Mouse (Mus musculus) monocyte, adult 2 months (primary cell): ENCODE results near the gene Cemip.

ENCODE experiments used
- DNase-seq, 2 experiments: peaks; one replicate each; pipeline ENCODE4 v3.0.0; 2022; ENCODE audit warnings: low spot score in 2 of 2, low read depth in 1 of 2

The Cemip gene

DNA sequence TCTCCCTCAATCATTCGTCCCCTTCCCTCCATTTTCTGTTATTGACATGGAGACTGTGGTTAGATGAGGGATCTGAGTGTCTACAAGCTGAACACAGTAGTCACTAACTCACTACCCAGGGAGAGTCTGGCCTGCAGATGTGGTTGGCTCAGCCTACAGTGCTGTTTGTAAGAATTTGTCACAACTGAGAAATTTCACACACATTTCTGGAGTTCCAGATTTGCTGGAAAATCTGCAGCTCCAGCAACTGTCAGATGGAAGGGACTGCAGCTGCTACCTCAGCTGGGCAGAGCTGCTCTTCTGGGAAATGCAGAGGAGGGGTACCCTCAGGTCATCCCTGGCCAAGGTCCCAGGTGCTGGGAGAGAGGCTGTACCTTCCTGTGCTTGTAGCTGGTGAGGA, 53.5 kb downstream of the Cemip start:
- no peak for DNase-seq

DNA sequence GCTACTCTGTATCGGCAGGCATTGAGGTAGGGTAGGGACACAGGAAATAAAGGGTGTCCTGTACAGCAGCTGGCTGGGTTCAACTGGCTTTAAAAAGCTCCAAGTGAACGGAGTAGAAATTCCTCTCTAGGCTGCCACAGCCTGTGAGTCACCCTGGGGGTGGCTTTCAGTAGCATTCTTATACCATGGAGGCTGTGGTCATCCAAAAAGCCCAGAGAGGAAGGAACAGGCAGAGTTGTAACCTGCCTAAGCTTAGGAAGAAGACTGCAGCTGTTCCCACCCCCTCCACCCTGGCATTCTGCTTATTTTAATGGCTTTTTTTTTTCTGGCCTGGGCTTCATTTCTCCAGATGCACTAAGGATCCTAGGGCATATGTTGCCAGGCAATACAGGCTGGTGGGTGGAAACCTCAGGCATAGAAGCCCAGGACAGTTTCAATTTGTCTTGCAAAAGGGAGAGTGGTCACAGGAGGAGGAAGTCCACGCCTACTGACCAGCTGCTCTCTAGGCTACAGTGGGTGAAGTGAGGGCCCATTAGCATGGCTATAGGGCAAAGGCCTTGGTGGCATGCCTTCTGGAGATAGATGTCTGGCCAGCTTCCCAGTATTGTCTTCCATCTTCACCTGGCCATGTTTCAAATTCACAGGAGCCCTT, 57.1 kb downstream of the Cemip start:
- DNase-seq: no peak

DNA sequence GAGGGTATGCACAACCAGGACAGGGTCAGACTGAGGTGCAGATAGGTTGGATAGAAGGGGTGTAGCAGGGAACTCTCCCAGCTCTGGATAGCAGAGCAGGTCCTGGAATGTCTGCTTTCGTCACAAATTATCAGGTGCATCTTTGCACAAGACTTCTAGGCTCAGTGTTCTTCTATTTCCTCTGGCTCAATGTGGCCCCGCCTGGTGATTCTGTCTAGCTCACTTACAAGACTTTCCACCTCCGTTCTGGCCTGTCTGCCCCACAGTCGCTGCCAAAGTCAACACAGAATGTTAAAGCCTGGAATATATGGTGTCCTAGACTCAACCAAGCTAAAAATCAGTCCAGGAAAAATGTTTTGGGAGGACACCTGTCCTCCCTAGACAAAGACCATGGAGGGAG, 57.9 kb downstream of the Cemip start:
- no peak for DNase-seq

DNA sequence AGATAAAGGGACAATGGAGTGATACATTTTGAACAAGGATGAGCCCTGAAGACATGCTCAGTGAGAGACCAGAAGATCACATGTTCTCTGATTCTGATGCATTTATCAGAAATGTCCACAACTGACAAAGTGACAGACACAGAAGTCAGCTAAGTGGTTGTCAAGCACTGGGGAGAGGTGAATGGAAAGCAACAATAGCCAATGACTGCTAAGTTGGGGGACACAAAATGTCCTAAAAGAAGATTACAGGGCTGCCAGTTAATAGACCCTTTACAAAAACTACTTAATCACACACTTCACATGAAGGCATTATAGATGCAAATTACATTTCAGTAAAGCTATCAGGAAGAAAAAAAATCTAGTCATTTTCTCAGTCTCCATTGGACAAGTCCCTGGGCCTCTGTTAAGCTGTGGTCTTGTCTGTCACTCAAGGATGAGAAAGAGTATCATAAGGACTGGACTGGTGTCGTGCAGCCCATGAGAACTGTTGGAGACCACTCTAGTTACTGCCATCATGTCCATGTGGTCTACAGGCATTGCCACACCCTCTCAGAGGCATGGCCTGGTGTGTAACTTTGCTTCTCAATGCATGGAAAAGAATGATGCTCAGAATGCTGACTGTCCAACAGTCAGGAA, 59.2 kb downstream of the Cemip start:
- DNase-seq: no peak

DNA sequence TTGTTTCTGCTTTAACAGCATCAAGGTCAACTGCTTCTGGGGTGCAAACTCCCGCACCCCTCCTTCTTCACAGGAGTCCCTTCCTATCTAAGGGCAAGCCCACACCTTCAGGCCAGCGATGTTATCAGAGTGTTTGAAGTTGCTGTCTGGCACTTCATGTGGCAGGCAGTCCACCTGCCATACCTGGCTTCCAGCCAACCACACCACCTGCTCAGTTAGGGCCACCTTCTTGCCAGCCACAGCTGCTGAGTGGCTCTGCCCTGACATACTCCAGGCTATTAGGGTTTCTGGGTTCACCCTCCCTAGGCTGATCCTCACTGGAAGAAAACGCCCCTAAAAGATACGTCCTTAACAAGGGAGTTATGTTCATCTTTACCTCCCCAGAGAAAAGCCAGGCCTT, 60.2 kb downstream of the Cemip start:
- DNase-seq: no peak

DNA sequence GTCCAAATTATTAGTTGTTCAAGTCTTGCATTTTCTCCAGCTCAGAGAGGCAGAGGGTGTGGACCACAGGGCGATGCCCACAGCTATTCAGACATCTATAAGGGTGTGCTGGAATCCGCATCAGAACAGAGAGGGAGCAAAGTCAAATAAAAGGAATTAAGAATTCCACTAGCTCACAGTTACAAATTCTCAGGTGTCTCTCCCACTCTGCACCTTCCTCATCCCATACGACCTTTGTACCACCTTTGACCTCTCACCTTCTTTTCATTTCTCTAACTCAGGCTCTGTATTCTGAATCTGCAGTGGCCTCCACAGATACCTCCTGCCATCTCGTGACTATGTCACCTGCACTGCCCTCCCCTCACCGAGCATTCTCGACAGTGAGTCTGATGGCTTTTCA, 62.8 kb downstream of the Cemip start:
- no peak for DNase-seq

GRCm38 (mm10) chr7:84022462-84022861, 63.8 kb downstream of the Cemip start:
- DNase-seq: no peak

DNA sequence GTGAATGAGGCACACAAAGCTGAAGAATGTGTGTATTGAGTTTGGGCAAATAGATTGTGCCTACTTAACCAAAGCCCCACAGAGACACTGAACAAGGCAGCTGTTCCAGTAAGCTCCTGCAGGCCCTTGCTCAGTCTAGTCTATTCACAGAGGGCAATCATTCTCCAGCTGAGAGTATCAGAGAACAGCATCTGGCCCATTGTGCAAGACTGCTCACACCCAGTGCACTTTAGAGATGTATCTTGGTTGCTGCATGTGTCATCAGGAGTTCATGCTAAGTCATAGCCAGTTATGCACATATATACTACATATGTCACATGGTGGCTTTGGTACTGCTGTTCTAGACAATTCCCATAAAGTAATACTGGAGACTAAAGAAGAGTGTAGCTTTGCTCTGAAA, 66.9 kb downstream of the Cemip start:
- no peak for DNase-seq

- DNase-seq: no peak
These were observed 67.7 kb downstream of the Cemip start for GRCm38 (mm10) chr7:84018291-84019266.

DNA sequence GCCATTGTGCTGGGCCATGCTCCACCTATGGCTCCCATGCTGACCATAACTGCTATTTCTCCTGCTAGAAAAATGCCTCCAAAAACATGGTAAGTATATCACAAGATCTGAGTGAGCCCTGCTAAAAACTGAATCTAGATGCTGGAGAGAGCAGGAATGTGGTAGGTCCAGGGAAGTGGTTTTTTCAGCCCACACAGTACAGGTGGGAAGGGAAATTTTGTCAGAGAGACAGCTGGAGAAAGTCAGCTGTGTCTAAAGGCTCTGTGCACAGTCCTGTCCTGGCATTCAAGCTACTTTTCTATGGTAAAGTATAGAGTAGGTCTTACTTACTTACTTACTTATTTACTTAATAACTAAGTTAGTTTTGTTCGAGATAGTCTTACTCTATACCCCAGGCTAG, 71.3 kb downstream of the Cemip start:
- DNase-seq: no peak

DNA sequence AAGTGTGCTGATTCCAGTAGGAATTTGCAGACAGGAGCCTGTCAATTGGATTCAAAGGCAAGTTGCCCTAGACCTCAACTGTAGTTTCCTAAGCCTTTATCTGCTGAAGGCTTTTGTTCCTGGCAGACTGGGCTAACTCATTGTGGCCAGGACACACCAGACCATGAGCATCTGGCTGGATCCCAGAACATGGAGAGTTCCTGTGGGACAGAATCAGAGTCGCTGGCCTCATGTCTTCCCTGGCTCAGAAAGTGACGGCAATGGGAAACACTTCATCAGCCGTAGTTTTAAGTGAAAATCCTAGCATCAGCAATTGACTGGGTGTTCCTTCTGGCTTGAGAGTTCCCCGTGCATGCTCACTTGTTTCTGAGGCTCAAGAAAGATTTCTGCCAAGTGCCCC, 72.6 kb downstream of the Cemip start:
- DNase-seq: no peak

DNA sequence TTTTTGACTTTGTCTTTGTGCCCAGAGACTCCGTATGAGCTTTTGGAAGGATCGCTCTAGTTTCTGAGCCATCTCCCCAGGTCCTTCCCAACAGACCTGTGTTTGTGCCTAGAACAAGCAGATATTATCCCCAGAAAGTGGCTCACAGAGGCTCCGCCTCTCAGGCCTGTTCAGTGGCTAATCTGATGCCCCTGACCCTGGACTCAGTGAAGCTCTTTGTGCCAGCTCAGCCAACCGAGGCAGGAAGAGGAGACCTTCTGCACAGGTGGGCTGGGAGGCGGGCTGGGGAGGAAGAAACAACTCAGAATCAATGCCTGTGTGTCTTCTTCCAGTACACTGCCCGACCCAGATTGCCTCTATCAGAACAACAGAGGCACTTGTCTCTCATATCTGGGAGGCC, 81.9 kb downstream of the Cemip start:
- DNase-seq: no peak

- DNase-seq: no peak
These were observed 84.8 kb downstream of the Cemip start for GRCm38 (mm10) chr7:84001516-84001915.

DNA sequence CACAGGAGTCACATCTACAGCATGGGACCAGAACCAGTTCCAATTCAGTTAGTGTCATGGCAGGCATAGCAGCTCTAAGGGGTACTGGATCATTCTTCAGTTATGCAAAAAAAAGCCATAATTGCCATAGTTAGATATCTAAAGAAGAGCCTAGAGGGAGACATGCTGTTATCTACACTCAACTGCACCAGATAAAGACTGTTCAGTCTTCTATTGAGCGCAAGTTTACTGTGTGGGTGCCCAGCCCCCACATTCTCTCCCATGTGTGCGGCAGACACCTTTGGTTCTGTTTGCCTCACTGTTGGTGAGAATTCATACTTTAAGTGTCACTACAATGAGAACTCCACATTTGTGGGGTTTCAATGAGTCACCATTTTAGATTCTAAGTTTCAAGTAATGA, 85.6 kb downstream of the Cemip start:
- no peak for DNase-seq

DNA sequence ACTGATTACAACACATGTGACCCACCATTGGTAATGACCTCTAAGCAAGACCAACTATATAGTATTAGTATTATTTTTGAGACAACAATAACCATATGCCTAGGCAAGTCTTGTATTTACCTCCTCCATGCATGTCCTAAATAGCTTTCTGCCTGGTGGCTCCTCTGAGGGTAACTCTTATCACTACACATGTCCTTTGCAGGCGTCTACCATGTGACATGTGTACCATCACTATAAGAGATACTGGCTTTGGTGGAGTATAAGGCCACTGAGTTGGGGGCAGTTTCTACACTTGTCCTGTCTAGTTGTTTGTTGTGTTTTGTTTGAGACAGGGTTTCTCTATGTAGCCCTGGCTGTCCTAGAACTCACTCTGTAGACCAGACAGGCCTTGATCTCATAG, 86.7 kb downstream of the Cemip start:
- no peak for DNase-seq

DNA sequence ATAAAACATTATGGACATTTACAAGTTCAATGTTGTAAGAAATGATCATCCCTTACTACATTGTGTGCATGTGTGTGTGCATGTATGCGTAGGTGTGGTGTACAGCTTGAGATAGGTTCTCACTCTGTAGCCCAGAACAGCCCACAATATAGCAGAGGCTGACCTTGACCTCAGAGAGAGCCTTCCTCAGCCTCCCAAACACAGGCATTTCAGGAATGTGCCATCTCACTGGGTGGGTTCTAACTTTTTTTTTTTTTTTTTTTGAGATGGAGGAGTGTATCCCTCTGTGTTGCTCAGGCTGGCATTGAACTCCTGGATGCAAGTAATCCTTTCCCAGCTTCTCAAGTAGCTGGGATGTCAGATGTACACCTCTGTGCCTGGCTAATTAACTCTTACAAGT, 92.0 kb downstream of the Cemip start:
- DNase-seq: no peak

GRCm38 (mm10) chr7:83989294-83989693, 97.0 kb downstream of the Cemip start:
- no peak for DNase-seq

GRCm38 (mm10) chr7:83985751-83986150, 100.6 kb downstream of the Cemip start:
- DNase-seq: no peak

GRCm38 (mm10) chr7:83982566-83982965, 103.7 kb downstream of the Cemip start:
- DNase-seq: no peak

DNA sequence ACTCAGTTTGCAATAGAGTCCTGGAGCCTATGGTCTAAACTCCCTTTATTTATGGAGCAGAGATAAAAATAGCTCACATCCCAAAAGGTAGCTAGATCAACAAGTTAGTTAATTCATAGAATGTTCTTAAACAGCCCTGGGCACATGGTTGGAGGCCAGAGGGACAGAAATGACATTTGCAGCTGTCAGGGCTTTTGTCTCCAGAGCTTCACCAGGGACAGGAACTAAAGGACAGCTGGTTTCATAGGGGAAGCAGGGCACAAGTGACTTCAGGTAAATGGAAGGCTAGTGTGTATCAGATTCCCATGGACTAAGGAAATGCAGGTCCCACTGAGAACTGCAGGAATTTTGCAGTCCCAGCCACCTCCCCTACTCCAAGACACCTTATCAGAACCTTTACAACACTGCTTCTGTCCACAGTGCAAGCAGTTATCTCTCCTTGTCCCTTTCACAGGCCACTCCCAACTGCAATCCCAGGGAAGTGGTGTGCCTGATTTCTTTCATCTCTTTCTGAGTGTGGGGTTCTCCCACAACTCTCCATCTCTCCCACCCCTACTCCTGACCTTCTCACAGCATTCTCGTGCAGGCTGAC, 107.3 kb downstream of the Cemip start:
- DNase-seq: no peak

DNA sequence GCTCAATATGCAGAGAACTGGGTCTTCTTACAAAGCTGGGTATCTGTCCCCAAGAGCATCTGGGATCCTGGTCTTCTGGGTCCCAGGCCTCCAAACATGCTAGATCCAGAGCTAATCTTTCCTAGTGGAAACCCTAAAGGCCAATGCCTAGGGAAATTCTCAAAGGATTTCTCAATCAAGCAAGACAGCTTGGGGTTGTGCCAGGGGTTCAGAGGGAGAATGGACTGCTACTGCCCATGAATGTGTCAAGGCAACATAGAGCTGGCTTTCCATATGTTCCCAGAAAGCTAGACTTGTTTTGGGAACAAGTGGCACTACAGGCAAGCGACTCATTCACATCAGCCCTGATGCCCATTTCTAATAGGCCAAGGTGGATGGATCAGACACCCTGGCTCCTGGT, 107.9 kb downstream of the Cemip start:
- DNase-seq: no peak
